Mouse (Mus musculus) bone marrow, adult 2 months (tissue): Measurements from ENCODE around the gene Lyg2. TPM values are rescaled to one million over a fixed set of nuclear protein-coding genes. Genes with fewer than 3 reads are reported as not detected.
A peak's percentile ranks its signal among the peaks of the same experiment; 100 is the strongest.

Experiments used
- H3K27ac ChIP-seq: fragments of 200-500 bp; 2 replicates; pipeline ENCODE4 v1.5.1; 2012; ENCODE audit warnings: low read depth, mild to moderate bottlenecking, control low read depth, inconsistent platforms, low read length; ENCODE audit not compliant: control insufficient read depth, poor library complexity, insufficient read depth
- H3K4me1 ChIP-seq: fragments of 200-500 bp; 2 replicates; pipeline ENCODE4 v1.6.1; 2011; ENCODE audit warnings: low read length; ENCODE audit not compliant: control insufficient read depth, insufficient read depth
- H3K4me3 ChIP-seq: fragments of 200-500 bp; replicated peaks from 2 replicates; pipeline ENCODE3; 2011; ENCODE audit warnings: mild to moderate bottlenecking, low read depth, low read length, control low read depth; ENCODE audit not compliant: control insufficient read depth
- CTCF ChIP-seq: fragments of 200-500 bp; IDR thresholded peaks from 2 replicates; pipeline ENCODE4 v1.5.1; 2011; ENCODE audit warnings: low read length, control low read depth; ENCODE audit not compliant: control insufficient read depth, insufficient read depth
- POLR2A ChIP-seq: fragments of 200-500 bp; IDR thresholded peaks from 2 replicates; pipeline ENCODE4 v1.6.1; 2011; ENCODE audit warnings: low read depth, mild to moderate bottlenecking, control low read depth, low read length, borderline replicate concordance; ENCODE audit not compliant: control insufficient read depth
- WGBS: fragments of 180-500 bp; shearing (Covaris S2); methylation state at CpG from one replicate; pipeline ENCODE4 v1.1.7; 2018; 5-methylcytosine and 5-hydroxymethylcytosine counted together
- polyA plus RNA-seq: library from polyadenylated mRNA; stranded (reverse); fragments of >200 nt; gene quantifications from 2 replicates; pipeline ENCODE4 v1.2.4, GENCODE M21; 2011; ENCODE audit warnings: low replicate concordance; ENCODE audit not compliant: missing spikeins, insufficient read depth, insufficient read length

The Lyg2 gene
- polyA plus RNA-seq, 1 experiment, result not detected

- peak overlapping the region; percentile 73 for H3K27ac ChIP-seq
- 11% methylated on average over 23 of the region's 23 CpGs for WGBS
- no peak for TF ChIP-seq CTCF
- no peak for TF ChIP-seq POLR2A
- peak overlapping the region; percentile 79 for H3K4me3 ChIP-seq
- peaks cover 3% of the 10 kb centered on the region for H3K4me1 ChIP-seq
Observed at GRCm38 (mm10) chr1:37865401-37866215, 50.7 kb downstream of the Lyg2 start.

DNA sequence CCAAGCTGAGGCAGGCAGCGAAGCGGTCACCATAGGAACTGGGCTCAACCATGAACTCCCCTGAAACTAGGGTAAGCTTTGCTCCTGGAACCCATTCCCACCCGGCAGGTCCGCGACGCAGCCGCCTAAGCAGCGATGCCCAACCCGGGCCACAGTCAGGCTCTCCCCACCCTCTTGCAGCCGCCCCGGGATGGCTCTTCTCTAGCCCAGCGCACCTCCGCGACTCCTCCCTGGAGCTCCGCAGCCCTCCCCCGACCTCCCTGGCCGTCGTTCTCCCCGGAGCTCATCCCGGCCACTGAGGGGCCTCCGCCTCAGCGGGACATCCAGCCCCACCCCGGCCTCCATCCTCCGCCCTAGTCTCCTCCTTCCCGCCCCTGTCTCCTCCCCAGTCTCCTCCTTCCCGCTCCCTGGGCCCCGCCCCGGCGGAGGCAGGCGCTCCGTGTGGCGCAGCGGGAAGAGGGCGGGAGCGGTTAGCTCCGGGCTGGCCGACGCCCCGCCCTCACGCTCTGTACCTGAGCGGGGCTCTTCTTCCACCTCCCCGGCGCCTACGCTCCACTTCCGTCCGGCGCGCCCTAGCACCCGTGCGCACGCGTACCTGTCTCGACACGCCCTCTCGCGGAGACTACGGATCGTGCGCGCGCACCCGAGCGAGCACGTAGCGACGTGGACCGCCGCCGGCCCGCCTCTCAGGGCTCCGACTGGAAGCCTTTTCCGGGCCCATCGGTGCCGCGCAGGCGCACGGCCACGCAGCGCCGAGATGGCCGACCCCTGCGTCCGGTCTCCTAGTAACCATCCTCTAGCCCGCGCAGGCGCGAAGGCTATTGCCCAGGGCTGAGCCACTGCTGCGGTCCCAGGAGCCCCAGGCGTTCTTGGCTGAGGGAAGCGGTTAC lies 51.5 kb downstream of the Lyg2 start:
- Histone ChIP-seq H3K27ac (peak overlapping the region; percentile 73), H3K4me1 (peaks cover 6% of the 10 kb centered on the region), H3K4me3 (peak overlapping the region; percentile 79)
- WGBS, result 1% methylated on average over 90 of the region's 90 CpGs
- TF ChIP-seq CTCF, result no peak
- TF ChIP-seq POLR2A, result peak; percentile 91; the same call in 1 of the 2 replicates

Other genes with a start within 250 kb of the Lyg2 start
- gene 2010300C02Rik, start 196.4 kb downstream of the Lyg2 start, polyA plus RNA-seq, result not detected in 2 replicates
- gene Tsga10, start 50.1 kb downstream of the Lyg2 start, polyA plus RNA-seq, result 0.95 and 3.6 TPM in 2 replicates
- gene Lipt1, start 44.8 kb downstream of the Lyg2 start, polyA plus RNA-seq, result 4.0 TPM in 1 of 2 replicates, not detected in the other
- gene Mitd1, start 26.1 kb downstream of the Lyg2 start, polyA plus RNA-seq, result 14.1 and 15.3 TPM in 2 replicates
- gene Mrpl30, start 26.0 kb downstream of the Lyg2 start, polyA plus RNA-seq, result 73.9 and 94.1 TPM in 2 replicates
- gene Lyg1, start 41.3 kb upstream of the Lyg2 start, polyA plus RNA-seq, result not detected in 2 replicates
- gene Txndc9, start 81.4 kb upstream of the Lyg2 start, polyA plus RNA-seq, result 31.7 and 38.5 TPM in 2 replicates
- gene Eif5b, start 81.5 kb upstream of the Lyg2 start, polyA plus RNA-seq, result 22.8 and 26.8 TPM in 2 replicates
- gene Rev1, start 213.3 kb upstream of the Lyg2 start, polyA plus RNA-seq, result 13.8 and 20.1 TPM in 2 replicates